Mouse (Mus musculus) MEL (cell line): ENCODE results near the gene Myo18b. TPM values are rescaled to one million over a fixed set of nuclear protein-coding genes. Genes with fewer than 3 reads are reported as not detected.

ENCODE experiments used
- DNase-seq: peaks from one replicate; pipeline ENCODE4 v3.0.0; 2011; ENCODE audit warnings: low read depth, low spot score
- H3K27ac ChIP-seq: 2 replicates; pipeline ENCODE4 v1.5.1; 2012; ENCODE audit warnings: low read depth, mild to moderate bottlenecking, control low read depth, low read length, moderate library complexity; ENCODE audit not compliant: control insufficient read depth
- H3K27me3 ChIP-seq, 2 experiments: fragments of 150-350 bp in 1 of 2; sonication (generic) in 1 of 2; 2 replicates each; pipeline ENCODE4 v1.6.1; 2012; ENCODE audit warnings: low read length in 2 of 2, mild to moderate bottlenecking in 2 of 2, improper control_type of control experiment in 1 of 2, moderate library complexity in 1 of 2; ENCODE audit not compliant: insufficient read depth in 2 of 2, control insufficient read depth in 1 of 2
- H3K36me3 ChIP-seq, 2 experiments: 2 replicates each; pipeline ENCODE4 v1.6.1; 2012 to 2014; ENCODE audit warnings: low read length in 2 of 2, improper control_type of control experiment in 1 of 2, inconsistent platforms in 1 of 2, mild to moderate bottlenecking in 1 of 2; ENCODE audit not compliant: insufficient read depth in 2 of 2, control insufficient read depth in 1 of 2
- H3K4me1 ChIP-seq, 2 experiments: fragments of 150-350 bp in 1 of 2; sonication (generic) in 1 of 2; 2 replicates each; pipeline ENCODE4 v1.6.1; 2012; ENCODE audit warnings: low read length in 2 of 2, improper control_type of control experiment in 1 of 2, mild to moderate bottlenecking in 1 of 2; ENCODE audit not compliant: insufficient read depth in 2 of 2, control insufficient read depth in 1 of 2
- H3K4me3 ChIP-seq, 2 experiments: fragments of 150-350 bp in 1 of 2; sonication (generic) in 1 of 2; 2 replicates each; pipeline ENCODE4 v1.5.1; 2012; ENCODE audit warnings: low read depth in 2 of 2, low read length in 2 of 2, mild to moderate bottlenecking in 2 of 2, moderate library complexity in 2 of 2, control low read depth in 1 of 2, improper control_type of control experiment in 1 of 2; ENCODE audit not compliant: control insufficient read depth in 1 of 2, insufficient read depth in 1 of 2
- H3K79me2 ChIP-seq: 2 replicates; pipeline ENCODE4 v1.6.1; 2012; ENCODE audit warnings: mild to moderate bottlenecking, low read length, moderate library complexity; ENCODE audit not compliant: control insufficient read depth, poor library complexity, insufficient read depth
- H3K9ac ChIP-seq: 2 replicates; pipeline ENCODE4 v1.6.1; 2012; ENCODE audit warnings: low read depth, mild to moderate bottlenecking, control low read depth, low read length, moderate library complexity; ENCODE audit not compliant: control insufficient read depth, poor library complexity, severe bottlenecking
- H3K9me3 ChIP-seq: fragments of 150-350 bp; sonication (generic); replicated peaks from 2 replicates; pipeline ENCODE4 v1.6.1; 2012; ENCODE audit warnings: mild to moderate bottlenecking, low read length, improper control_type of control experiment, moderate library complexity; ENCODE audit not compliant: insufficient read depth
- BHLHE40 ChIP-seq: IDR thresholded peaks from 2 replicates; pipeline ENCODE4 v1.6.1; 2012; ENCODE audit warnings: low read depth, mild to moderate bottlenecking, inconsistent platforms, low read length, improper control_type of control experiment, borderline replicate concordance
- CHD1 ChIP-seq: IDR thresholded peaks from 2 replicates; pipeline ENCODE4 v1.6.1; 2012; ENCODE audit warnings: low read depth, mild to moderate bottlenecking, inconsistent platforms, low read length, improper control_type of control experiment
- CHD2 ChIP-seq: IDR thresholded peaks from 2 replicates; pipeline ENCODE4 v1.6.1; 2011; ENCODE audit warnings: low read length, improper control_type of control experiment
- ELF1 ChIP-seq: IDR thresholded peaks from 2 replicates; pipeline ENCODE4 v1.6.1; 2014; ENCODE audit warnings: low read depth, mild to moderate bottlenecking, inconsistent platforms, low read length, improper control_type of control experiment, moderate library complexity
- ETS1 ChIP-seq: IDR thresholded peaks from 2 replicates; pipeline ENCODE4 v1.6.1; 2012; ENCODE audit warnings: low read depth, mild to moderate bottlenecking, inconsistent platforms, low read length, improper control_type of control experiment, moderate library complexity
- GABPA ChIP-seq: IDR thresholded peaks from 2 replicates; pipeline ENCODE4 v1.6.1; 2012; ENCODE audit warnings: low read depth, mild to moderate bottlenecking, inconsistent platforms, low read length, improper control_type of control experiment, moderate library complexity
- GATA1 ChIP-seq: IDR thresholded peaks from 2 replicates; pipeline ENCODE4 v1.6.1; 2011; ENCODE audit warnings: low read depth, low read length, improper control_type of control experiment
- HCFC1 ChIP-seq: IDR thresholded peaks from 2 replicates; pipeline ENCODE4 v1.6.1; 2012; ENCODE audit warnings: low read depth, mild to moderate bottlenecking, inconsistent platforms, low read length, improper control_type of control experiment, moderate library complexity
- KAT2A ChIP-seq: conservative IDR thresholded peaks from 2 replicates; pipeline ENCODE4 v1.6.1; 2012; ENCODE audit warnings: low read depth, low read length, improper control_type of control experiment, inconsistent platforms
- MAFK ChIP-seq: IDR thresholded peaks from 2 replicates; pipeline ENCODE4 v1.6.1; 2011; ENCODE audit warnings: low read depth, mild to moderate bottlenecking, low read length, improper control_type of control experiment, borderline replicate concordance
- MAX ChIP-seq: IDR thresholded peaks from 2 replicates; pipeline ENCODE4 v1.6.1; 2011; ENCODE audit warnings: low read length, improper control_type of control experiment
- MAZ ChIP-seq: IDR thresholded peaks from 2 replicates; pipeline ENCODE4 v1.6.1; 2012; ENCODE audit warnings: low read depth, mild to moderate bottlenecking, inconsistent platforms, low read length, improper control_type of control experiment
- MEF2A ChIP-seq: IDR thresholded peaks from 2 replicates; pipeline ENCODE4 v1.6.1; 2014; ENCODE audit warnings: low read depth, mild to moderate bottlenecking, inconsistent platforms, low read length, improper control_type of control experiment; ENCODE audit not compliant: poor library complexity, insufficient replicate concordance, severe bottlenecking; ENCODE audit errors: extremely low read depth
- MYC ChIP-seq: IDR thresholded peaks from 2 replicates; pipeline ENCODE4 v1.6.1; 2011; ENCODE audit warnings: low read depth, mild to moderate bottlenecking, low read length, improper control_type of control experiment, moderate library complexity
- NELFE ChIP-seq: IDR thresholded peaks from 2 replicates; pipeline ENCODE4 v1.6.1; 2011; ENCODE audit warnings: low read depth, low read length, improper control_type of control experiment
- NRF1 ChIP-seq: IDR thresholded peaks from 2 replicates; pipeline ENCODE4 v1.6.1; 2014; ENCODE audit warnings: low read depth, mild to moderate bottlenecking, inconsistent platforms, low read length, improper control_type of control experiment, moderate library complexity; ENCODE audit not compliant: poor library complexity, insufficient read depth, severe bottlenecking
- POLR2A ChIP-seq, 2 experiments: IDR thresholded peaks; 2 replicates each; pipeline ENCODE4 v1.6.1; 2011 to 2012; ENCODE audit warnings: low read length in 2 of 2, mild to moderate bottlenecking in 2 of 2, control low read depth in 1 of 2, improper control_type of control experiment in 1 of 2, low read depth in 1 of 2, moderate library complexity in 1 of 2; ENCODE audit not compliant: control insufficient read depth in 1 of 2, insufficient read depth in 1 of 2, poor library complexity in 1 of 2
- POLR2AphosphoS2 ChIP-seq: IDR thresholded peaks from 2 replicates; pipeline ENCODE4 v1.6.1; 2011; ENCODE audit warnings: low read length, improper control_type of control experiment
- RAD21 ChIP-seq: IDR thresholded peaks from 2 replicates; pipeline ENCODE4 v1.6.1; 2011; ENCODE audit warnings: mild to moderate bottlenecking, low read depth, low read length, improper control_type of control experiment
- SIN3A ChIP-seq: IDR thresholded peaks from 2 replicates; pipeline ENCODE4 v1.6.1; 2012; ENCODE audit warnings: low read length, improper control_type of control experiment, inconsistent platforms
- TBP ChIP-seq: IDR thresholded peaks from 2 replicates; pipeline ENCODE4 v1.8.0; 2011; ENCODE audit warnings: low read depth, low read length, improper control_type of control experiment
- TCF12 ChIP-seq: IDR thresholded peaks from 2 replicates; pipeline ENCODE4 v1.6.1; 2014; ENCODE audit warnings: low read depth, mild to moderate bottlenecking, inconsistent platforms, low read length, improper control_type of control experiment, moderate library complexity
- USF2 ChIP-seq, 2 experiments: IDR thresholded peaks; 2 replicates each; pipeline ENCODE4 v1.6.1; 2011 to 2012; ENCODE audit warnings: improper control_type of control experiment in 2 of 2, low read length in 2 of 2, borderline replicate concordance in 1 of 2, inconsistent platforms in 1 of 2, low read depth in 1 of 2, mild to moderate bottlenecking in 1 of 2; ENCODE audit not compliant: insufficient read depth in 1 of 2
- ZMIZ1 ChIP-seq: IDR thresholded peaks from 2 replicates; pipeline ENCODE4 v1.6.1; 2012; ENCODE audit warnings: low read depth, mild to moderate bottlenecking, inconsistent platforms, low read length, improper control_type of control experiment, moderate library complexity
- polyA plus RNA-seq, 2 experiments: library from polyadenylated mRNA; stranded (reverse) in 1 of 2; unstranded in 1 of 2; fragments of >175 nt in 1 of 2; fragments of >200 nt in 1 of 2; gene quantifications; 2 replicates each; pipeline versions ENCODE4 v1.2.1 to v1.2.4; 2012; ENCODE audit warnings: low replicate concordance in 2 of 2, low read depth in 1 of 2; ENCODE audit not compliant: insufficient read length in 2 of 2, insufficient read depth in 1 of 2, missing spikeins in 1 of 2
- total RNA-seq: library from RNA; depleted of rRNA; stranded (reverse); fragments of 300-350 nt; gene quantifications from 2 replicates; pipeline ENCODE4 v1.2.3, GENCODE M21; 2012

Gene Myo18b
- total and polyA plus RNA-seq, 3 experiments = not detected

DNA sequence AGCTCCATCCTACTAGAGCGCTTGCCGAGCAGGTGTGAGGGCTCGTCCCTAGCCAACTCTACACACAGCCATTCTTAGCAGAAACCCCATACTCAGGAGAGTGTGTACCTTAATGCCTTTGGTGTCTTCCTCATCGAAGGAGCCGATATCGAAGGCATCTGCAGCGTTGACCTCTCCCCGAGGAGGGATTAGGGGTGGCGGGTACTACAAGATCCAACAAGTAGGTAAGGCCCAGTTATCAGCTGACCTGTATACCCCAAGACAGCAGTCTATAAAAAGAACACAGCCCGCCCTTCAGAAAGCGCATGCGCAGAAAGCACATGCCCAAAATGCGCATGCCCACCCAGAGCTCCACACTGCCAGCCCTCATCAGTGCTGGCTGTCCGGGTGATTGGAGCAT is 27.7 kb upstream of the Myo18b start:
- no peak for DNase-seq
- Histone ChIP-seq H3K4me1 (no peaks in the 10 kb centered on the region), H3K36me3 (no peaks in the 10 kb centered on the region), H3K4me3 (no peak overlapping the region), H3K27me3 (no peaks in the 10 kb centered on the region), H3K9ac (no peak overlapping the region), H3K9me3 (0 out of 2 replicates have a peak, but pooled peaks cover 1% of the 10 kb centered on the region), H3K27ac (no peak overlapping the region), H3K79me2 (no peaks in the 10 kb centered on the region)
- TF ChIP-seq TCF12 (no peak), TBP (no peak), ELF1 (no peak), MEF2A (no peak), NELFE (no peak), USF2 (IDR thresholded peaks at IDR 0.05; ENCODE audit: borderline replicate concordance in 1 of 2, insufficient read depth in 1 of 2, low read depth in 1 of 2, low read length in 2 of 2) (no peak), ETS1 (no peak), MAZ (no peak), GABPA (no peak), ZMIZ1 (no peak), KAT2A (no peak), HCFC1 (no peak), POLR2A (IDR thresholded peaks at IDR 0.05; ENCODE audit: control insufficient read depth in 1 of 2, insufficient read depth in 1 of 2, low read depth in 1 of 2, low read length in 2 of 2, poor library complexity in 1 of 2) (no peak), MAFK (no peak)

- Histone ChIP-seq H3K4me1 (no peaks in the 10 kb centered on the region), H3K79me2 (no peaks in the 10 kb centered on the region), H3K9ac (no peak overlapping the region), H3K4me3 (no peak overlapping the region), H3K27me3 (no peaks in the 10 kb centered on the region), H3K27ac (no peak overlapping the region), H3K36me3 (no peaks in the 10 kb centered on the region), H3K9me3 (0 out of 2 replicates have a peak, but pooled peaks cover 1% of the 10 kb centered on the region)
- no peak for TF ChIP-seq ZMIZ1
- no peak for TF ChIP-seq MYC
- TF ChIP-seq TBP = no peak
- no peak for TF ChIP-seq CHD2
- TF ChIP-seq CHD1 = no peak
- no peak for TF ChIP-seq POLR2AphosphoS2
- TF ChIP-seq BHLHE40 = no peak
- no peak for TF ChIP-seq MAX
- no peak for TF ChIP-seq GATA1
- no peak for TF ChIP-seq RAD21
- no peak for TF ChIP-seq NRF1
- no peak for TF ChIP-seq SIN3A
- no peak for TF ChIP-seq USF2 (IDR thresholded peaks at IDR 0.05; ENCODE audit: borderline replicate concordance in 1 of 2, insufficient read depth in 1 of 2, low read depth in 1 of 2, low read length in 2 of 2)
- DNase-seq = no peak
Measured at GRCm38 (mm10) chr5:112921914-112922313, 25.8 kb upstream of the Myo18b start.
